Mouse (Mus musculus) liver, adult 2 months (tissue): ENCODE results near the gene Prrc2c.

Experiments
- CTCF ChIP-seq: fragments of 200-500 bp; IDR thresholded peaks from 2 replicates; pipeline ENCODE4 v1.5.1; 2011; ENCODE audit warnings: low read depth, low read length, control low read depth
- POLR2A ChIP-seq: fragments of 200-500 bp; IDR thresholded peaks from 2 replicates; pipeline ENCODE4 v1.6.1; 2011; ENCODE audit warnings: low read length, control low read depth; ENCODE audit not compliant: insufficient read depth; ENCODE audit errors: extremely low read depth

GRCm38 (mm10) chr1:162658119-162658518, 82.2 kb downstream of the Prrc2c start, which contains the start of gene Myocos:
- TF ChIP-seq POLR2A (no peak), CTCF (no peak)
